Mouse (Mus musculus) T-helper 2 cell (primary cell): ENCODE results near the gene Pcdh15.

Experiments used
- in situ Hi-C: fragments of 300-600 bp; cut with MboI, MseI; formaldehyde crosslinking; loops from one replicate; pipeline ENCODE4 v1.15.1; 2025; ENCODE audit warnings: high pct_unique_total_duplicates

Gene Pcdh15

DNA sequence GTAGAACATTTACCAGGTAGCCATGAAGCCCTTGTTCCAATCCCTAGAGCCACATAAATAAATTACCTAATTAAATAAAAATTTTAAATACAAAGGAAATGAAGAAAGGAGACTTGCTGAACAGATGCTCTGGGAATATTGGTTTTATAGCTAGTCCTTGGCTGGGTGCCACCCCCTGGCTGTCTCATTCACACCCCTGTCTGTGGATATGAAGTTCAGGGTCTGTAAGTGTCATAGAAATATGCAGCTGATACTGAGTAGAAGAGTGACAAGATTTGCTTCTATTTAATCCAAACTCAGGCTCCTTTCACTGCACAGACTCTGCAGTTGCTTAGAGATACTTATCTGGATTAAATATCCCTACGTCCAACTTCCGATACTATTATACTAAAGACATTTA, 1205.0 kb downstream of the Pcdh15 start:
- in situ Hi-C loops, result no loop called here

- in situ Hi-C loops, result no loop called here
These were observed 1206.5 kb downstream of the Pcdh15 start for GRCm38 (mm10) chr10:74305439-74306158.

- in situ Hi-C loops, result no loop called here
These were observed 1207.9 kb downstream of the Pcdh15 start for GRCm38 (mm10) chr10:74307035-74307434.

GRCm38 (mm10) chr10:74316091-74316490, 1216.9 kb downstream of the Pcdh15 start:
- in situ Hi-C loops, result no loop called here

GRCm38 (mm10) chr10:74335412-74335811, 1236.3 kb downstream of the Pcdh15 start:
- in situ Hi-C loops, result no loop called here

DNA sequence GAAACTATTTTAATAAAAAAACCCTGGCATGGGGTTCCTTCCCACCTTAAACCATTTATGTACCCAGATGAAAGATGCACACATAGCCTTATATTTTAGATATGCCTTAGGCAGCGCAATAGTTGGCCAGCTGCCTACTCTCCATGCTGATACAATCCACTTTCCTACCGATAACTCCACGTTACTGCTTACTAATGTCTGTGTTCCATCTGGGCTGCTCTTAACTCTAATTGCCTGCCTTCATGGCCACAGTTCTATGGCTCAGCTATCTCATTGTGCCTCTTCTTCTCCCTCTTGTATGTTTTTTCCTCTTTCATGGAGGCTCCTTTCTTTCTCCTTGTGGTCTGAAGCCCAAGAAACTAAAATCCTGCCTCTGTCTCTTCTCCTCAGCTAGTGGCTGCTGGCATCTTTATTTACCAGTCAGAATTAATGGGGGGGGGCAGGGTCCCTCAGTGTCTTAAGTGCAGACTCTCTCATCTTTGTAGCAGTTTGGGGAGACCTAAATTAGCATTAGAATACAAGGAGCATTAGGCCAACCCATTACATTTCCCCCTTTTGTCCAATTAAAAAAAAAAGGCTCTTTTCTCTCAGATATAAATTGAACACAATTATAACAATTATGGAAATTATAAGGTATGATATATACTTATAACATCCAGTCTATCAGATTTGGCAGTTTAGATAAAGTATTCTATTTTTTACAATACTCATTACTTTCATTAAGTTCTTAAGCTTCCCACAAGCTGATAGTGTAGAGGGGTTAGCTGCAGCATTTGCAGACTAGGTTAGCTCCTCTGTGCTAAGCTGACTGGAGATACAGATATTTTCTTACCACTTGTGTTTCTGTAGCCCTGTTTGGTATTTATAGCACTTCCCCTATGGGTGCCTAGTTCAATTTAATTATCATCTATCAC, 1240.4 kb downstream of the Pcdh15 start:
- in situ Hi-C loops, result no loop called here

DNA sequence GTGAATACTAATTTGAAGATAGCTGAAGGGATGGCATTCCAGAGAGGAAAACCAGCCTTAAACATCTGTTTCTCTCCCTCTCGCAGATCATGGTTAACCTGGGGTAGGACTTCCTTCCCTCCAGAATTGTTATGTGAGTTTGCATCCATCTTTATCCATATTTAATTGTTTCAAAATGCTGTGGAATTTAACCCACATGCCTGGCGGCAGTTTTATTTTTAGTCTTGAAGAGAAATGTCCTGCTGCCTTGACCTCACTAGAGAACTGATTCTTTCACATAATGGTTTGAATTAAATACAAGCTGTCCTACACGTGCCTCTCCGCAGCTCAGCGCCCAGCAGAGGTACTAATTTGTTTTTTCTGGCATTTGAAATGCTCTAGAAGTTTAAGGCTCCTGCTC, 1260.4 kb downstream of the Pcdh15 start:
- in situ Hi-C loops, result no loop called here

DNA sequence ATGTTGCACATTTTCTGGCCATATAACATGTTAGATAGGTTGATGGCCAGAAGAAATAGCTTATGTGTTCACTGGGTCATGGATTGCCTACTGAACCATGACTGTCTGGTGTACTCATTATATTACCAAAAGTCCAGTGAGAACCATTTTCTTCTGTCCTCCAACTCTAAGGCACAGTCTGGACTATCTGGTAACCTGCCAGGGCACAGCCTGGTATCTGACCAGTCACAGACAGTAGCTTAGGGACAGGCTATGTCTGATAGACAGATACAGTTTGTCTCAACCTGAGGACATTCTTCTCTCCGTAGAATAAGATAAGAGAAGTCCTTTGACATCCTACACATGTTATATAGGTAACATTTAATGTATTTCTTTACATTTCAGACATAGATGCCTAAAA, 1279.6 kb downstream of the Pcdh15 start:
- in situ Hi-C loops, result no loop called here

- in situ Hi-C loops, result no loop called here
These were observed 1280.4 kb downstream of the Pcdh15 start for GRCm38 (mm10) chr10:74379276-74380134.

DNA sequence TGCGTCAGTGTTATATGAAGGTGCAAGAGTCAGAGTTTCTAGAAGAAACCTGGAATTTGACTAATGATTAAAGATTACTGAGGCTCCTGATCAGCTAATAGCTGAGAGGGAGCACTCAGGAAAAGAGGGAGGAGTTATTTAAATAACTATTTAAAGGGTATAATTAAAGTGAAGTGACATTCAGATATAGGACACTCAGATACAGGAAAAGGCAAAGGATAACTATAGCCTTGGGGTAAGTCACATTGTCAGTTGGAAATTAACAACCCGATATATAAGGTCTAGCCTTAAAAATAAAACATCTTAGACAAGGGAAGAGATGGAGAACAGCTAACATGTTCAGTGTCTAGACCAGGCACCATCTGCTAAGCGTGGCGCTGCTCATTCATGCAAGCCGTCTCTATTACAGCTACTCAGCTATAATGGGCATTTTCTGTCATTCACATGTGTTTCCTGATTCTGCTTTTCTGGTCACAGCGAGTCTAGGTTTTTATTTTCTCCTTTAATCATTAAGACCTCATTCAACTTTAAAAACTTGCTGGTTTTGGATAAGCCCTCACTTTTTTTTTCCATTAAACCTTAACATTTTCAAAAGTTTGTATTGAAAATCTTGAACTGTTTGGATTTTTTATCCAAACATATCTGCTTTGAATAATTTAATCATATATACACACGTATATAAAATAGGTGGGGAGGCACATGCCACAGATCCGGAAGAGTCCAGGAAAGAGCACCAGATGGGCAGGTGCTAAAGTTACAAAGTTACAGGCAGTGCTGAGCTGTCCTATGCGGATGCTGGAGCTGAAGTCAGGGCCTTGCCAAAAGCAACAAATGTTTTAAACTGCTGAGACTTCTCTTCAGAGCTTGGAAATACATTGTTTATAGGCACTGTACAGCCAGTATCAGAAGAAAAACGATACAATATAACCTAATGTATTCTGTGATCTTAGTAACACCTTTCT, 1288.7 kb downstream of the Pcdh15 start:
- in situ Hi-C loops, result no loop called here

GRCm38 (mm10) chr10:74403111-74403510, 1304.0 kb downstream of the Pcdh15 start:
- in situ Hi-C loops, result no loop called here

GRCm38 (mm10) chr10:74414021-74414420, 1314.9 kb downstream of the Pcdh15 start:
- in situ Hi-C loops, result no loop called here

DNA sequence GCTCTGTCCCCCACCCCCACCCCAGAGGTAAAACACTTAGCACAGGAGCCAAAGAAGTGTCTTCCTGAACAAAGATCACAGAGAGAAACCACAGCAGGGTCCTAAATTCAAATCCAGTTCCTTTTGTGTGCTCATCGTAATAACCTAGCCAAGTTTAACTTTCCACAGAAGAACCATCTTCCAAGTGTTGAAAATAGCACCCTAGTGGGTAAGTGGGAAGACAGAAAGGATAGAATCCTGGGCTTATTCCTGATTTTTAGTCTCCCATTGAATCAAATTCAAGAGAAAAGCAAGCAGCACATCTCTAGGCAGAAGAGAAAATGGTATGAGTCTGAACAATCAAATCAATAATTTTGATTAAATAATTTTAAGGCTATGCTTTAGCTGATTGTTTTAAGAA, 1315.8 kb downstream of the Pcdh15 start:
- in situ Hi-C loops, result no loop called here

- in situ Hi-C loops, result no loop called here
These were observed 1316.2 kb downstream of the Pcdh15 start for GRCm38 (mm10) chr10:74415359-74415758.

DNA sequence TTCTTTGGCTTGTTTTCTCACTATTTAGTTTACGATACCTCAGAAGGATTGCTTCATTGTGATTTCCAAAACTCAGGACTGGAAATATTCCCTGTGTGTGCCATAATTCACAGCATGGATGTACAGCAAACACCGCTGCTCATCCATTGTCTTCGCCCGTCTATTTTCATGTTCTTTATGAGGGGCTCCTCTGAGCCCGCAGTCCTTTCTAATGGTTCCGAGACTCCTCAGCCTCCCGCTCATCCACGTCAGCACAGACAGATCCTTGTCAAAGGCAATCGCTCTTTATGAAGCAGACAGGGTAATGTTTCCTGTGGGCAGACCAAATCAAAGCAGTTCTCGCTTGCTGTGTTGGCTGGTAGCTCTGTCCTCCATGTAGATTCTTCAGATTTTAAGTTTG, 1316.8 kb downstream of the Pcdh15 start:
- in situ Hi-C loops, result no loop called here

DNA sequence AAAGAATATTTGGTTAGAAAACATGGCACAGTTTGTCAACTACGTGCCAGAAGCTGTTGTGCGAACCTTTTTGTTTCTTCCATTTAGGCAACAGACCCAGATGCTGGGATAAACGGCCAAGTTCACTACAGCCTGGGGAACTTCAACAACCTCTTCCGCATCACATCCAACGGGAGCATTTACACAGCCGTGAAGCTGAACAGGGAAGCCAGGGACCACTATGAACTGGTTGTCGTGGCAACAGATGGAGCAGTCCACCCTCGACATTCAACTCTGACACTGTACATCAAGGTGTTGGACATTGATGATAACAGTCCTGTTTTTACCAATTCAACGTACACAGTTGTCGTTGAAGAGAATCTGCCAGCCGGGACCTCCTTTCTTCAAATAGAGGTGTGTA, 1350.9 kb downstream of the Pcdh15 start:
- in situ Hi-C loops, result no loop called here

DNA sequence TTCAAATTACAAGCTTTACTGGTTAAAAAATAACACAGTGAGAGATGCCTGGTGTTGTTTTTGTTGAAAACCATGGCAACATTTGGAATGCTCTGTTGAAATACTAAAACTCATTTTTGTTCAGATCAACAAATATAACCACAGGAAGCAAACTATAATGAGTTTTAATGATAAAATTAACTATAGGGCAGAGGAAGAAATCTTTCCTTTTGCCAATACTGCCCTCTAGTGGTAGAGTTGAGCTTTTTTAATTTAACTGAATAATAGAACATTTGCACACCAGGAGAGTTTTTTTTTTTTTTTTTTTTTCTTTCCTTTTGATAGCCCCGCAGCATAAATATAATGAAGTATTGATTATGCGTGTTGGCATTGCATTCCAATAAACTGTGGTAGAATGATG, 1364.8 kb downstream of the Pcdh15 start:
- in situ Hi-C loops, result no loop called here

GRCm38 (mm10) chr10:74480779-74481178, 1381.6 kb downstream of the Pcdh15 start:
- in situ Hi-C loops, result no loop called here

DNA sequence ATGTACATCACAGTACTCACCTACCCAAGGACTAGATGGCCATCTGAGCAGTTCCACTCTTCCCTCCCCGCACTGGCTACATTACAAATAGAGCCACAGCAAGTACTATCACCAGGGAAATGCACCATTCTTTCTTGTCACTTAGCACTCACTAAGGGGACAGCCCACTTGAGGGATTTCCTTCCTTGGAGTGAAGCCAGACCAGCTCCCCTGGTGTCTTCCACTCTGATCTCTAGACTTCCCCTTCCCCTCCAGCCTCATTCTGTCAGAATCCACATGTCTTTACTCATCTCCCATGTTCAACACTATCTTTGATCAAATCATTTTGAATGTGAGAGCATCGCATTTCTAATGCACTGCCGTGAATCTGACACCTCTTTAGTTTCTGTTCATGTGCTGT, 1413.2 kb downstream of the Pcdh15 start:
- in situ Hi-C loops, result no loop called here

DNA sequence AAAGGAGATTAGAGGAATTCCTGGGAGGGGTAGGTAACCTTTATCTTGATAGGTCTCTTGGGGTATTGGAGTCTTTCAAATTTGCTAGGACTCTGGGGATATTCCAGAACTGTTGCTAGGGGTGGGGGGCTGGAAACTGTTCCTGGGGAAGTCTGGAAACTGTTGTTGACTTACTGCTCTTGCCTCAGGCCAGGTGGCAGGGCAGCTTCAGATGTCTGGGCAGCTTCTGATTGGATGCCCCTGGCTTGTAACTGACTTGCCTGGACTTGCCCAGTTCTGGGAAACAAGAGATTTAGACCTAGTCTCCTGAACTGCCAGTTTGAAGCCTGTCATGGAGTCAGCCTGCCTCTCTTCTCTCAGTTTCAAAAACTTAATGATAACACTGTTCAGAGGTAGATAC, 1414.6 kb downstream of the Pcdh15 start:
- in situ Hi-C loops, result no loop called here

DNA sequence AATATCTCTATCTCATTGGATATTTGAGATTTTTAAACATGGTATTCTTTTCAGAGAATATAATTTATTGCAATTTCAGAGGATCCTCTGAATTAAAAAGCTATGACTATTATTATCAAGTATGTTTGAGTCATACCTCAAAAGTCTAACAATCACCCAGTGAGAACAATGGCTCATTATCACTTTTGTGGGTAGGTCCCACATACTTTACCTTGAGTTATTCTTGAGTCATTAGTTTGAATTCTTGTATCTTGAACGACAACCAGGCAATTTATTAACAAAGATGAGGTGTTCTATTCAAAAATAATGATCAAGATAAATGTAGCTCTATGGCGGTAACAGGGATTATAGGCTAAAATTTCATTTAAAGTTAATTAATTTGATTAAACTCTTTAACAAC, 1439.2 kb downstream of the Pcdh15 start:
- in situ Hi-C loops, result no loop called here
